Mouse (Mus musculus): ENCODE measurements at regions not wholly inside any gene's neighbourhood (a gene's known extent, or its start where the extent isn't known, plus 50 kb on each side); places are given as distances from the start of the nearest gene placed in this dataset.

DNA sequence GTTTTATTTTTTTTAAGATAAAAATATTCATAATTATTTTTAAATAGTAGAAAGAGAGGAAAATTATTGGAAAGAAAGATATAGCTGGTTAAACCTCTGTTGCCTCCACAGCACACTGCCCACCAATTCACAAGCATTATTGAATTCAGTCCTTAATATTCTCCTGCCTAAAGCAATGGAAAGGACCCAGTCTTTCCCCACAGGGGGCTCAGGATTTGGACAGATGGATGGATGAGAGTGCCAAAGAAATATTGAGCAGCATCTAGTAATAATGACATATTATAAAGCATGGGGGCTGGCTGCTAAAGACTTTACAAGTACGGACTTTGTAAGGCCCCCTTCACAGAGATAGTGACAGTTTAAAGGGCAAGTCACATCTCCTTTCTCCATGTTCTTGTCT lies 191.6 kb upstream of the Acvr2a start:
- 84% methylated on average over 1 of the region's 1 CpGs for WGBS
- Histone ChIP-seq H3K36me3 (ENCODE audit: control insufficient read depth, insufficient read depth, low read length) (no peaks in the 10 kb centered on the region), H3K79me2 (replicated peaks; ENCODE audit: control insufficient read depth, insufficient read depth, low read length) (no peaks in the 10 kb centered on the region), H3K4me3 (no peak overlapping the region), H3K9ac (ENCODE audit: low read depth, low read length) (no peak overlapping the region), H3K4me1 (ENCODE audit: control insufficient read depth, insufficient read depth, low read length) (peaks cover 2% of the 10 kb centered on the region; the same call in 1 of the 2 replicates), H3K27ac (no peak overlapping the region), H3K27me3 (ENCODE audit: control insufficient read depth, insufficient read depth, low read length) (no peaks in the 10 kb centered on the region)
- intact Hi-C loops (cut with DNase I), result no loop called here
- TF ChIP-seq CTCF (IDR thresholded peaks at IDR 0.05), result no peak
- TF ChIP-seq POLR2A (IDR thresholded peaks at IDR 0.05; ENCODE audit: insufficient read depth, low read depth, low read length), result no peak
- no peak for TF ChIP-seq EP300 (IDR thresholded peaks at IDR 0.05; ENCODE audit: insufficient read depth, low read depth, low read length)
- no peak for DNase-seq

DNA sequence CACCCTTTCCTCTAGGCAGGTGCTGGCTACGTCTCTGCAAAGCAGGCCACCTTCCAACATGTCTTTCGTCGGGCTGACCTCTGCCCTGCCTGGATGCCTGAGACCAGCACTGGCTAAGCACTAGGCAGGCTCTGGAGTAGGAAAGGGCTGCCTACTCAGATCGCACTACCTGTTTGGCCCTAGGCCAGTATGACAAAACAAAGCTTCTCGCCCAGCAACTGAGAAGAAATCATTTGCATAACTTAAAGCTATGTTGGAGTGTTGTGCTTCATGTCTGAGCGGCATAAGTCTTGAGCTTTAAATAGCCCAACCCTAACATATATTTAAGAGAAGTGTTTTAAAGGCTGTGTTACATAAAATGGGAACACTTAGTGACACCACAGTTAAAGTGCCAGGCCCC lies 189.9 kb upstream of the Acvr2a start:
- no peaks in the 10 kb centered on the region for H3K79me2 ChIP-seq (replicated peaks; ENCODE audit: control insufficient read depth, insufficient read depth, low read length)
- 42% methylated on average over 6 of the region's 6 CpGs for WGBS
- no peak overlapping the region for H3K9ac ChIP-seq (ENCODE audit: low read depth, low read length)
- intact Hi-C loops (cut with DNase I), result no loop called here
- no peaks in the 10 kb centered on the region for H3K36me3 ChIP-seq (ENCODE audit: control insufficient read depth, insufficient read depth, low read length)
- DNase-seq, result peak; percentile 25 to 26
- H3K4me1 ChIP-seq (ENCODE audit: control insufficient read depth, insufficient read depth, low read length), result peaks cover 2% of the 10 kb centered on the region; the same call in 1 of the 2 replicates
- no peak overlapping the region for H3K27ac ChIP-seq
- TF ChIP-seq POLR2A (IDR thresholded peaks at IDR 0.05; ENCODE audit: insufficient read depth, low read depth, low read length), result no peak
- no peak for TF ChIP-seq EP300 (IDR thresholded peaks at IDR 0.05; ENCODE audit: insufficient read depth, low read depth, low read length)
- no peaks in the 10 kb centered on the region for H3K27me3 ChIP-seq (ENCODE audit: control insufficient read depth, insufficient read depth, low read length)
- H3K4me3 ChIP-seq, result no peak overlapping the region

GRCm38 (mm10) chr2:48624461-48624860 lies 189.4 kb upstream of the Acvr2a start:
- WGBS, result 65% methylated on average over 2 of the region's 2 CpGs
- Histone ChIP-seq H3K27me3 (ENCODE audit: control insufficient read depth, insufficient read depth, low read length) (no peaks in the 10 kb centered on the region), H3K4me3 (no peak overlapping the region), H3K9ac (ENCODE audit: low read depth, low read length) (no peak overlapping the region), H3K36me3 (ENCODE audit: control insufficient read depth, insufficient read depth, low read length) (no peaks in the 10 kb centered on the region), H3K27ac (no peak overlapping the region), H3K4me1 (ENCODE audit: control insufficient read depth, insufficient read depth, low read length) (peaks cover 2% of the 10 kb centered on the region; the same call in 1 of the 2 replicates), H3K79me2 (replicated peaks; ENCODE audit: control insufficient read depth, insufficient read depth, low read length) (no peaks in the 10 kb centered on the region)
- DNase-seq, result no peak
- intact Hi-C loops (cut with DNase I), result no loop called here
- no peak for TF ChIP-seq POLR2A (IDR thresholded peaks at IDR 0.05; ENCODE audit: insufficient read depth, low read depth, low read length)
- TF ChIP-seq CTCF (IDR thresholded peaks at IDR 0.05), result no peak
- no peak for TF ChIP-seq EP300 (IDR thresholded peaks at IDR 0.05; ENCODE audit: insufficient read depth, low read depth, low read length)

- TF ChIP-seq POLR2A (IDR thresholded peaks at IDR 0.05; ENCODE audit: insufficient read depth, low read depth, low read length) (no peak), CTCF (IDR thresholded peaks at IDR 0.05) (no peak), EP300 (IDR thresholded peaks at IDR 0.05; ENCODE audit: insufficient read depth, low read depth, low read length) (no peak)
- 74% methylated on average over 4 of the region's 4 CpGs for WGBS
- Histone ChIP-seq H3K36me3 (ENCODE audit: control insufficient read depth, insufficient read depth, low read length) (no peaks in the 10 kb centered on the region), H3K27ac (no peak overlapping the region), H3K9ac (ENCODE audit: low read depth, low read length) (no peak overlapping the region), H3K27me3 (ENCODE audit: control insufficient read depth, insufficient read depth, low read length) (no peaks in the 10 kb centered on the region), H3K79me2 (replicated peaks; ENCODE audit: control insufficient read depth, insufficient read depth, low read length) (no peaks in the 10 kb centered on the region), H3K4me1 (ENCODE audit: control insufficient read depth, insufficient read depth, low read length) (peaks cover 2% of the 10 kb centered on the region; the same call in 1 of the 2 replicates), H3K4me3 (no peak overlapping the region)
- intact Hi-C loops (cut with DNase I), result no loop called here
- DNase-seq, result no peak
These were observed 186.9 kb upstream of the Acvr2a start for GRCm38 (mm10) chr2:48627011-48627410.

- WGBS, result 70% methylated on average over 9 of the region's 9 CpGs
- no peak for TF ChIP-seq CTCF (IDR thresholded peaks at IDR 0.05)
- TF ChIP-seq POLR2A (IDR thresholded peaks at IDR 0.05; ENCODE audit: insufficient read depth, low read depth, low read length), result no peak
- no peak for TF ChIP-seq EP300 (IDR thresholded peaks at IDR 0.05; ENCODE audit: insufficient read depth, low read depth, low read length)
- Histone ChIP-seq H3K4me3 (no peak overlapping the region), H3K4me1 (ENCODE audit: control insufficient read depth, insufficient read depth, low read length) (no peaks in the 10 kb centered on the region), H3K27ac (no peak overlapping the region), H3K36me3 (ENCODE audit: control insufficient read depth, insufficient read depth, low read length) (no peaks in the 10 kb centered on the region), H3K27me3 (ENCODE audit: control insufficient read depth, insufficient read depth, low read length) (no peaks in the 10 kb centered on the region), H3K9ac (ENCODE audit: low read depth, low read length) (no peak overlapping the region), H3K79me2 (replicated peaks; ENCODE audit: control insufficient read depth, insufficient read depth, low read length) (no peaks in the 10 kb centered on the region)
- intact Hi-C loops (cut with DNase I), result no loop called here
- DNase-seq, result no peak
These were observed 184.5 kb upstream of the Acvr2a start for GRCm38 (mm10) chr2:48629106-48630050.
